16 mouse cellular contexts compared by ENCODE assay signal in the genomic region with DNA sequence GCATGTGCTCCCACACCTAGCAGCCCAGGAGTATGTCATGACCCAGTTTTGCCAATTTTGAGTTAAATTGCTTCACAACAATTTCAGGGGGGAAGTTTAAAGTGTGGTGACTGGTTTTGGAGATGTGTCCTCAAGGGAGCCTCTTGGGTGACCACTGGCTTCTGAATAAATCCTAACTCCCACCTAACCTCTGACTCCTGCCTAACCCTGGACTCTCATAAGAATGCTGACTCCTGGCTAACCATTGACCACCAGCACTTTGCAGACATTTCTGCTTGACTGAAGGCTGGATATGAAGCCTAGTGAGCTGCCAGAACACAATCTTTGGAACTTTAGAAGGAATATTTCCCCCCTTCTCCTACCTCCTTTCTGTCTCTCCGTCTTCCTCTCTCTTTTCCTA.
DNase-seq lines count a peak whose midpoint lies in the region; ATAC-seq lines count a peak whose summit lies in the region.
"Had no signal": no experiment of that assay in that cellular context is flagged by ENCODE, and none has a peak within 500 bp of the region (broad histone marks: within the 10 kb centered on the region; RNA-seq: fewer than 3 reads in every experiment).

No protein-coding gene starts in this region.

- H3K4me3 ChIP-seq in kidney, embryonic 14.5 days (ENCODE audit: low read length), result no peak overlapping the region
- no peak overlapping the region for H3K4me3 ChIP-seq in midbrain, embryonic 11.5 days (ENCODE audit: low read depth, low read length)
- H3K4me3 ChIP-seq: embryonic facial prominence, embryonic 12.5 days; forebrain, embryonic 15.5 days; heart, embryonic 12.5 days had no signal

- H3K4me2 ChIP-seq in kidney, embryonic 14.5 days (replicated peaks; ENCODE audit: low read depth, low read length), result no peak overlapping the region
- no peak overlapping the region for H3K4me2 ChIP-seq in midbrain, embryonic 11.5 days
- H3K4me2 ChIP-seq: embryonic facial prominence, embryonic 12.5 days; forebrain, embryonic 15.5 days; heart, embryonic 12.5 days had no signal

- no peaks in the 10 kb centered on the region for H3K36me3 ChIP-seq in kidney, embryonic 14.5 days (ENCODE audit: control insufficient read depth, insufficient read depth, low read length)
- no peaks in the 10 kb centered on the region for H3K36me3 ChIP-seq in midbrain, embryonic 11.5 days (ENCODE audit: control insufficient read depth, insufficient read depth, low read length)
- H3K36me3 ChIP-seq: embryonic facial prominence, embryonic 12.5 days; forebrain, embryonic 15.5 days; heart, embryonic 12.5 days had no signal

- peak; percentile 78 for DNase-seq in kidney, adult 11 months
- peak; percentile 79 for DNase-seq in kidney, adult 9 months
- peak; percentile 41 for DNase-seq in kidney, postnatal 10 days
- DNase-seq in urinary bladder, postnatal 14 days (ENCODE audit: low spot score), result no peak
- no peak for DNase-seq in midbrain, embryonic 11.5 days (ENCODE audit: low spot score, missing footprints)
- DNase-seq: adrenal gland, postnatal 10 days; cerebellum, adult 11 months; cerebellum, adult 9-10 months; cerebellum, postnatal 25 days; gastrocnemius, postnatal 14 days; heart, postnatal 36 days had no signal

- no peaks in the 10 kb centered on the region for H3K27me3 ChIP-seq in kidney, embryonic 14.5 days (ENCODE audit: control insufficient read depth, insufficient read depth, low read length)
- no peaks in the 10 kb centered on the region for H3K27me3 ChIP-seq in midbrain, embryonic 11.5 days (ENCODE audit: control insufficient read depth, insufficient read depth, low read length)
- H3K27me3 ChIP-seq: embryonic facial prominence, embryonic 12.5 days; forebrain, embryonic 15.5 days; heart, embryonic 12.5 days had no signal

- no peak for ATAC-seq in kidney, embryonic 14.5 days (ENCODE audit: low FRiP score, low TSS enrichment)
- ATAC-seq in frontal cortex, adult (ENCODE audit: low TSS enrichment), result no peak
- no peak for ATAC-seq in midbrain, embryonic 11.5 days (ENCODE audit: low FRiP score)
- ATAC-seq: forebrain, embryonic 15.5 days had no signal

- H3K9ac ChIP-seq in kidney, embryonic 14.5 days (ENCODE audit: low read depth, low read length), result no peak overlapping the region
- no peak overlapping the region for H3K9ac ChIP-seq in midbrain, embryonic 11.5 days (ENCODE audit: low read length)
- H3K9ac ChIP-seq: embryonic facial prominence, embryonic 12.5 days; forebrain, embryonic 15.5 days; heart, embryonic 12.5 days had no signal

- H3K9me3 ChIP-seq in kidney, embryonic 14.5 days (ENCODE audit: control insufficient read depth, low read length), result no peaks in the 10 kb centered on the region
- no peaks in the 10 kb centered on the region for H3K9me3 ChIP-seq in midbrain, embryonic 11.5 days (ENCODE audit: control insufficient read depth, low read length)
- H3K9me3 ChIP-seq: embryonic facial prominence, embryonic 12.5 days; forebrain, embryonic 15.5 days; heart, embryonic 12.5 days had no signal

- no peaks in the 10 kb centered on the region for H3K4me1 ChIP-seq in kidney, embryonic 14.5 days (ENCODE audit: control insufficient read depth, insufficient read depth, low read length)
- no peaks in the 10 kb centered on the region for H3K4me1 ChIP-seq in midbrain, embryonic 11.5 days (ENCODE audit: control insufficient read depth, insufficient read depth, low read length)
- H3K4me1 ChIP-seq: embryonic facial prominence, embryonic 12.5 days; forebrain, embryonic 15.5 days had no signal

- 85% methylated on average over 1 of the region's 1 CpGs for WGBS in kidney, embryonic 14.5 days
- WGBS in midbrain, embryonic 11.5 days, result 100% methylated on average over 1 of the region's 1 CpGs

- H3K27ac ChIP-seq in kidney, embryonic 14.5 days (ENCODE audit: low read depth, low read length), result no peak overlapping the region
- H3K27ac ChIP-seq in midbrain, embryonic 11.5 days (ENCODE audit: low read depth, low read length), result no peak overlapping the region
- H3K27ac ChIP-seq: embryonic facial prominence, embryonic 12.5 days; forebrain, embryonic 15.5 days had no signal

Comparison
In these comparisons a context has a peak if more than half of its experiments do, and no peak if none do; other contexts are left out.
1. DNase-seq: peak in kidney, adult 11 months (single experiment), kidney, adult 9 months (single experiment) and kidney, postnatal 10 days (single experiment); none in urinary bladder, postnatal 14 days (single experiment) and midbrain, embryonic 11.5 days (single experiment).